16 mouse cellular contexts compared by ENCODE assay signal in genomic region chr1:150682044-150682443, GRCm38 (mm10).
DNase-seq lines count a peak whose midpoint lies in the region; ATAC-seq lines count a peak whose summit lies in the region.
"Had no signal": no experiment of that assay in that cellular context is flagged by ENCODE, and none has a peak within 500 bp of the region (broad histone marks: within the 10 kb centered on the region; RNA-seq: fewer than 3 reads in every experiment).

No protein-coding gene starts in this region.

- H3K36me3 ChIP-seq in midbrain, embryonic 10.5 days, result no peaks in the 10 kb centered on the region
- H3K36me3 ChIP-seq in midbrain, embryonic 11.5 days (ENCODE audit: control insufficient read depth, insufficient read depth, low read length), result no peaks in the 10 kb centered on the region
- peaks cover 41% of the 10 kb centered on the region for H3K36me3 ChIP-seq in embryonic facial prominence, embryonic 10.5 days (replicated peaks)
- H3K36me3 ChIP-seq in limb, embryonic 11.5 days (ENCODE audit: control insufficient read depth, insufficient read depth, low read length), result no peaks in the 10 kb centered on the region
- H3K36me3 ChIP-seq: liver, embryonic 12.5 days; midbrain, embryonic 12.5 days had no signal

- H3K9ac ChIP-seq in midbrain, embryonic 11.5 days (ENCODE audit: low read length), result no peak overlapping the region
- no peak overlapping the region for H3K9ac ChIP-seq in limb, embryonic 11.5 days (ENCODE audit: low read length)
- H3K9ac ChIP-seq: liver, embryonic 12.5 days; midbrain, embryonic 12.5 days had no signal

- H3K27me3 ChIP-seq in midbrain, embryonic 10.5 days (ENCODE audit: low read depth, poor library complexity, severe bottlenecking), result no peaks in the 10 kb centered on the region
- H3K27me3 ChIP-seq in midbrain, embryonic 11.5 days (ENCODE audit: control insufficient read depth, insufficient read depth, low read length), result no peaks in the 10 kb centered on the region
- no peaks in the 10 kb centered on the region for H3K27me3 ChIP-seq in embryonic facial prominence, embryonic 10.5 days (replicated peaks; ENCODE audit: low read depth, poor library complexity, severe bottlenecking)
- no peaks in the 10 kb centered on the region for H3K27me3 ChIP-seq in limb, embryonic 11.5 days (ENCODE audit: control insufficient read depth, insufficient read depth, low read length)
- H3K27me3 ChIP-seq: liver, embryonic 12.5 days; midbrain, embryonic 12.5 days had no signal

- H3K4me3 ChIP-seq in midbrain, embryonic 10.5 days, result no peak overlapping the region
- no peak overlapping the region for H3K4me3 ChIP-seq in midbrain, embryonic 11.5 days (ENCODE audit: low read depth, low read length)
- no peak overlapping the region for H3K4me3 ChIP-seq in embryonic facial prominence, embryonic 10.5 days
- H3K4me3 ChIP-seq in limb, embryonic 11.5 days (ENCODE audit: low read depth, low read length), result no peak overlapping the region
- H3K4me3 ChIP-seq: liver, embryonic 12.5 days; midbrain, embryonic 12.5 days had no signal

- ATAC-seq in midbrain, embryonic 11.5 days (ENCODE audit: low FRiP score), result no peak
- peak; percentile 90 for ATAC-seq in limb, embryonic 11.5 days (ENCODE audit: insufficient number of reproducible peaks, low FRiP score, low TSS enrichment, low read depth)
- ATAC-seq: activated CD4-positive, CD25-positive, alpha-beta regulatory T cell, adult 4 months; liver, embryonic 12.5 days had no signal

- H3K4me2 ChIP-seq in midbrain, embryonic 11.5 days, result no peak overlapping the region
- H3K4me2 ChIP-seq in limb, embryonic 11.5 days (ENCODE audit: low read depth, severe bottlenecking), result no peak overlapping the region
- H3K4me2 ChIP-seq: liver, embryonic 12.5 days; midbrain, embryonic 12.5 days had no signal

- no peak overlapping the region for H3K27ac ChIP-seq in midbrain, embryonic 10.5 days (replicated peaks)
- H3K27ac ChIP-seq in midbrain, embryonic 11.5 days (ENCODE audit: low read depth, low read length), result no peak overlapping the region
- peak overlapping the region; percentile 36; the same call in 1 of the 2 replicates for H3K27ac ChIP-seq in embryonic facial prominence, embryonic 10.5 days (replicated peaks)
- no peak overlapping the region for H3K27ac ChIP-seq in limb, embryonic 11.5 days (replicated peaks; ENCODE audit: low read depth, low read length)
- H3K27ac ChIP-seq: liver, embryonic 12.5 days; midbrain, embryonic 12.5 days had no signal

- no peaks in the 10 kb centered on the region for H3K4me1 ChIP-seq in midbrain, embryonic 10.5 days
- H3K4me1 ChIP-seq in midbrain, embryonic 11.5 days (ENCODE audit: control insufficient read depth, insufficient read depth, low read length), result no peaks in the 10 kb centered on the region
- H3K4me1 ChIP-seq in embryonic facial prominence, embryonic 10.5 days, result peaks cover 27% of the 10 kb centered on the region
- peaks cover 8% of the 10 kb centered on the region; the same call in 1 of the 2 replicates for H3K4me1 ChIP-seq in limb, embryonic 11.5 days (ENCODE audit: control insufficient read depth, insufficient read depth, low read length)
- H3K4me1 ChIP-seq: liver, embryonic 12.5 days; midbrain, embryonic 12.5 days had no signal

- H3K9me3 ChIP-seq in midbrain, embryonic 10.5 days (replicated peaks), result no peaks in the 10 kb centered on the region
- no peaks in the 10 kb centered on the region for H3K9me3 ChIP-seq in midbrain, embryonic 11.5 days (ENCODE audit: control insufficient read depth, low read length)
- no peaks in the 10 kb centered on the region for H3K9me3 ChIP-seq in embryonic facial prominence, embryonic 10.5 days
- H3K9me3 ChIP-seq in limb, embryonic 11.5 days (ENCODE audit: control insufficient read depth, low read length), result no peaks in the 10 kb centered on the region
- H3K9me3 ChIP-seq: liver, embryonic 12.5 days; midbrain, embryonic 12.5 days had no signal

- 76% methylated on average over 6 of the region's 6 CpGs for WGBS in midbrain, embryonic 10.5 days
- 86% methylated on average over 6 of the region's 6 CpGs for WGBS in midbrain, embryonic 11.5 days
- 38% methylated on average over 6 of the region's 6 CpGs for WGBS in embryonic facial prominence, embryonic 10.5 days
- WGBS in limb, embryonic 11.5 days, result 15% methylated on average over 6 of the region's 6 CpGs

- peak; percentile 22 for DNase-seq in midbrain, embryonic 10.5 days (ENCODE audit: low spot score)
- no peak for DNase-seq in midbrain, embryonic 11.5 days (ENCODE audit: low spot score, missing footprints)
- DNase-seq in embryonic facial prominence, embryonic 10.5 days (ENCODE audit: low spot score), result peak; percentile 76
- DNase-seq in limb, embryonic 11.5 days (ENCODE audit: low spot score), result peak; percentile 77
- DNase-seq in left cerebral cortex, adult 18-20 months (ENCODE audit: low spot score in 2 of 2), result no peak
- no peak for DNase-seq in gastrocnemius, adult 18-20 months (ENCODE audit: low spot score)
- DNase-seq in lung, postnatal 14 days, result no peak
- DNase-seq: adrenal gland, postnatal 36 days; gastrocnemius, postnatal 10 days; heart, postnatal 14 days; kidney, adult 2 months; kidney, postnatal 4 days; right cerebral cortex, adult 18-20 months had no signal

Comparison
In these comparisons a context has a peak if more than half of its experiments do, and no peak if none do; other contexts are left out.
1. DNase-seq: peak in midbrain, embryonic 10.5 days (single experiment), embryonic facial prominence, embryonic 10.5 days (single experiment) and limb, embryonic 11.5 days (single experiment); none in midbrain, embryonic 11.5 days (single experiment), left cerebral cortex, adult 18-20 months (0 of 2), gastrocnemius, adult 18-20 months (single experiment) and lung, postnatal 14 days (single experiment).